Mouse (Mus musculus) erythroblast, embryonic 14.5 days (primary cell): ENCODE data around the gene Cyp4a14.
"Not testable (repeated sequence)": the region's sequence is repeated elsewhere in the genome, so short reads cannot be mapped to it uniquely, and the experiment has no call there.

ENCODE experiments used
- GATA1 ChIP-seq: IDR thresholded peaks from 2 replicates; pipeline ENCODE4 v1.6.1; 2012; ENCODE audit warnings: low read length, inconsistent platforms, mixed read lengths
- TAL1 ChIP-seq: IDR thresholded peaks from 3 replicates; pipeline ENCODE4 v1.6.1; 2012; ENCODE audit warnings: low read length, inconsistent platforms, mixed read lengths

- TF ChIP-seq TAL1, GATA1: not testable (repeated sequence)
Measured at GRCm38 (mm10) chr4:115513964-115514363, 18.0 kb upstream of the Cyp4a14 start.
